Mouse (Mus musculus): Measurements from ENCODE around the gene Cep57l1.

Cep57l1 gene

GRCm38 (mm10) chr10:41737245-41737644 lies 72.4 kb downstream of the Cep57l1 start:
- DNase-seq, result no peak

GRCm38 (mm10) chr10:41735398-41735797 lies 74.3 kb downstream of the Cep57l1 start:
- no peak for DNase-seq

- no peak for DNase-seq
These were observed 76.5 kb downstream of the Cep57l1 start for GRCm38 (mm10) chr10:41733214-41733613.

- DNase-seq, result no peak
These were observed 77.7 kb downstream of the Cep57l1 start for GRCm38 (mm10) chr10:41731932-41732331.

- no peak for DNase-seq
These were observed 78.9 kb downstream of the Cep57l1 start for GRCm38 (mm10) chr10:41730746-41731145.

- DNase-seq, result no peak
These were observed 83.5 kb downstream of the Cep57l1 start for GRCm38 (mm10) chr10:41726215-41726614.

GRCm38 (mm10) chr10:41719587-41719986 lies 90.1 kb downstream of the Cep57l1 start:
- DNase-seq, result no peak

GRCm38 (mm10) chr10:41716029-41716897 lies 93.4 kb downstream of the Cep57l1 start, which contains the start of gene Ccdc162:
Ccdc162 (minus strand) TSS chr10:41716634.
- DNase-seq, result no peak

GRCm38 (mm10) chr10:41715557-41715956 lies 94.1 kb downstream of the Cep57l1 start:
- no peak for DNase-seq

GRCm38 (mm10) chr10:41711467-41711866 lies 98.2 kb downstream of the Cep57l1 start:
- no peak for DNase-seq

GRCm38 (mm10) chr10:41710773-41711172 lies 98.9 kb downstream of the Cep57l1 start:
- DNase-seq, result no peak

- no peak for DNase-seq
These were observed 100.3 kb downstream of the Cep57l1 start for GRCm38 (mm10) chr10:41709341-41709740.

- no peak for DNase-seq
These were observed 110.0 kb downstream of the Cep57l1 start for GRCm38 (mm10) chr10:41699669-41700068.

- no peak for DNase-seq
These were observed 112.6 kb downstream of the Cep57l1 start for GRCm38 (mm10) chr10:41697040-41697439.

- DNase-seq, result no peak
These were observed 118.7 kb downstream of the Cep57l1 start for GRCm38 (mm10) chr10:41690978-41691377.

GRCm38 (mm10) chr10:41689941-41690887 lies 119.5 kb downstream of the Cep57l1 start:
- peak; percentile 74 to 83 for DNase-seq

GRCm38 (mm10) chr10:41684548-41684996 lies 125.1 kb downstream of the Cep57l1 start:
- DNase-seq, result no peak

- DNase-seq, result peak; percentile 91 to 93
These were observed 126.9 kb downstream of the Cep57l1 start for GRCm38 (mm10) chr10:41682546-41683393.

- peak; percentile 95 to 96 for DNase-seq
These were observed 130.8 kb downstream of the Cep57l1 start for GRCm38 (mm10) chr10:41678746-41679360.

- DNase-seq, result no peak
These were observed 132.3 kb downstream of the Cep57l1 start for GRCm38 (mm10) chr10:41677396-41677795.

GRCm38 (mm10) chr10:41676661-41677061 lies 133.0 kb downstream of the Cep57l1 start:
- no peak for DNase-seq
